Mouse (Mus musculus) forelimb bud, embryonic 11.5 days (tissue): ENCODE measurements around the gene Tas2r106.

Experiments used
- DNase-seq: peaks from one replicate; pipeline ENCODE4 v3.0.0-alpha.2; 2012; ENCODE audit warnings: low read depth, low spot score

The Tas2r106 gene

DNA sequence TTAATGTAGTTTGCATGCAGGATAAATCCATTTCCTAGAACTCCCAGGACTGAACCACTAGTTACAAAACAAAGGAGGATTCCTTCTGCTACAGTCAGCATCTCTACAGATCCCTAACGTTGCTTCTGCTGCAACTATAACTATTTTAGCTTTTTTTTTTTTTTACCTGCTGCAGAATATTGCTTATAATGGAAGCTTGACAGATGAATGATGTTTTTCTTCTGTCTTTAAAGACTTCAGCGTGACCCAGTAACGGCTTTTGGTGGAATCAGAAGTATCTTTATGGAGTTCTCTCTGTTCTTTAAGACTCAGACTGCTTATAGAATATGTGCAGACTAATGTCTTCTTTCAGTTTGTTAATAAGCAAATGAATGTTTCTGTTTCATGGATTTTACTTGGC lies at the start of gene Tas2r106:
Gene Tas2r106, minus strand, starts transcription at position 101 of the 400 bp plus-strand sequence.
- DNase-seq: no peak

DNA sequence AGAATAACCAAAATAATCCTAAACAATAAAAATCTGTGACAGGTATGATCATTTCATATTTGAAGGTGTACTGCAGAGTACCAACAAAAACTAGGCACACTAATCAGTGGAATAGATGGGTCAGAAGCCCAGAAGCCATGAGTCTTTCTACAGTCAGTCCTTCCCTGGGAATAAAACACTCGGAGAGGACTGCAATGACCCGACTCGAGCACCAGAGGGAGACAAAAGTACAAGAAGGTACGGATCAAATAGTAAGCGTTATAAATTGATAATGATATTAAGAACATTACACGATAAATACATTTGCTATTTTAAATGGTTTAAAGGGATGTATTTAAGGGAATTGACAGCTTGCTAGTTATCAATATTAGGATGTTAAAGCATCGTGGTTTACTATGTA lies 34.1 kb upstream of the Tas2r106 start:
- no peak for DNase-seq

DNA sequence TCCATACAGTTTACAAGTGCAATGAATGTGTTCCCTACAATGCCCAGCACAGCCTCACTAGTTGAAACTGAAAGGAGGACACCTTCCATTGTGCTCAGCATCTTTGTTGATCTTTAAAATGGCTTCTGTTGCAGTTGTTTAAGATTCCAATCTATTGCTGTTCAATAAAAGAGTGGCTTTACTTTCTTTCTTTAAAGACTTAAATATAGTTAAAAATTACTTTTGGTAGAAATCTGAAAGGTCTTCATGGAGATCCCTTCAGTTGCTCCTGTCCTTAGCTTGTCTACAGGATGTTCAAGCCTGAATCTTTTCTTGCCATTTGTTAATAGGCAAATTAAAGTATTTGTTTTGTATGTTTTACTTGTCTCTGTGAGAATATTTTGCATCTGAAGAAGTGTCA lies 11.3 kb upstream of the Tas2r106 start, which contains the start of gene Tas2r114:
Gene Tas2r114, minus strand, starts transcription at position 101 of the 400 bp plus-strand sequence.
- no peak for DNase-seq

DNA sequence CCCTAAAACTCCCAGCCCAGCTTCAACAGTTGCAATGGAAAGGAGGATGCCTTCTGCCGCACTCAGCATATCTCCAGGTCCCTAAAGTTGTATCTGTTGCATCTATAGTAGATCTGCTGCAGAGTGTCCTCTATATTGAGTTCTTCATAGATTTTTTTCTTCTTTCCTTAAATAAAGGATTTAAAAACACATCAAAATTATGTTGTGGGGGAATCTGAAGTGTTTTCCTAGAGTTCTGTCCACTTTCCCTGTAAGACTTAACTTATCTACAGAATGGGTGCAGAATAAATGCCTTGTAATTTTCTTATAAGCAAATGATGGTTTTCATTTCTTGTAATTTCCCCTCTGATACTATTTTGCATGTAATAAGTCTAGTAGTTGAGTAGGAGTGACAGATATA lies 8.7 kb upstream of the Tas2r106 start, which contains the start of gene Tas2r105:
Gene Tas2r105, minus strand, starts transcription at position 101 of the 400 bp plus-strand sequence.
- no peak for DNase-seq

DNA sequence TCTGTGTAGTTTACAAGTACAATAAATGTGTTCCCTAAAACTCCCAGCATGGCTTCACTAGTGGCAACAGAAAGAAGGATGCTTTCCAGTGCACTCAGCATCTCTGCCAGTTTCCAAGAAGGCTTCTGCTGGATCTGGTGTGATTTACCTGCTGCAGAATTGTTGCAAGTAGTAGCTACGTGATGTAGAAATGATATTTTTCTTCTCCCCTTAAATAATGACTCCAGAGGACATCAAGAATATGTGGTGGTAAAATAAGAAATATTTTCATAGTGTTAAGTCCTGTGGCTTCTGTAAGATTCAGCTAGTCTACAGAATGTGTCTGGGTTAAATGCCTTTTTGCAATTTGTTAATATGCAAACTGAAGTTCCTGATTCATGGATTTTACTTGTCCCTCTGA lies 7.0 kb upstream of the Tas2r106 start, which contains the start of gene Tas2r104:
Gene Tas2r104, minus strand, starts transcription at position 101 of the 400 bp plus-strand sequence.
- no peak for DNase-seq

DNA sequence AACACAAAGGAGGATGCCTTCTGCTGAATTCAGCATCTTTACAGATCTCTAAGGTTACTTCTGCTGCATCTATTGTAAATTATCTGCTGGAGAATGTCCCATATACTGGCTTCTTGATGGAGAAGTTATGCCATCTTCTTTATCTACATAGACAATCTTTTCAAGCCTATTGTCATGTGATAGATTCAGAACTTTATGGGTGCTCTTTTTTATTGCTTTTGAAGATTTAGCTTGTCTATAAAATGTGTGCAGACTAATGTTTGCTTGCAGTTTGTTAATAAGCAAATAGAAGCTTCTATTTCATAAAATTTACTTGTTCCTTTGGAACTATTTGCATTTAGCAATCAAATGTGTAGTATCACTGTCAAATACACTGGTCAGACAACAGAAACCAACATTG lies 18.6 kb downstream of the Tas2r106 start, which contains the start of gene Tas2r107:
Gene Tas2r107, minus strand, starts transcription at position 101 of the 400 bp plus-strand sequence.
- DNase-seq: no peak

DNA sequence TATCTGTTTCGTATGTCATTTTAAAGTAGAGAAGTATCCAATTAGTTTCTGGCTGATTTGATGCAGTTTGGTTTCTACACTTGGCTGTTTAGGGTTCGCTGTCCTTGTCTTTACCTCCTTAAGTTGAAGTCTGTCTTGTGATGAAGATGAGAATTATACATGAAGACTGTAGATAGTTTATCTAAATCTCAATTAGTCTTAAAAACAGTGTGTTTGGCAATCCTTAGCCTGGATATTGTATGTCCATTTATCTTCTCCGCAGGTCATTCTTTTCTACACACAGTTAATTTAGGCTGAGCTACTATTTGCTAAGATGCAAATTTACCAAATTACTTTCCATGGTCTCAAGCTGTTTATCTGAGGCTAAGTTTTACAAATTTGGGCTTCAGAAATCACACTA lies 47.9 kb downstream of the Tas2r106 start, which contains the start of gene Tas2r130:
Gene Tas2r130, minus strand, starts transcription at position 101 of the 400 bp plus-strand sequence.
- DNase-seq: no peak
